Mouse (Mus musculus): ENCODE data around the gene Tbc1d2b.

GRCm38 (mm10) chr9:90250141-90250775, 20.3 kb downstream of the Tbc1d2b start:
- TF ChIP-seq POLR2A (IDR thresholded peaks at IDR 0.05; ENCODE audit: control insufficient read depth, low read depth, low read length) = no peak
- no peak for TF ChIP-seq CTCF (IDR thresholded peaks at IDR 0.05; ENCODE audit: control insufficient read depth, insufficient read depth, insufficient replicate concordance, low read depth, low read length)

Measured in testis, adult 2 months (tissue).